8 mouse cellular contexts compared by ENCODE assay signal in genomic region chr13:94710574-94711172, GRCm38 (mm10).
DNase-seq lines count a peak whose midpoint lies in the region; ATAC-seq and TF ChIP-seq lines count a peak whose summit lies in the region.

No protein-coding gene starts in this region.

- no peak for TF ChIP-seq CTCF in lung, postnatal 0 days (IDR thresholded peaks at IDR 0.05)

- H3K36me3 ChIP-seq in lung, postnatal 0 days (ENCODE audit: insufficient read depth, low read length): no peaks in the 10 kb centered on the region
- no peaks in the 10 kb centered on the region for H3K36me3 ChIP-seq in forebrain, embryonic 16.5 days (ENCODE audit: control insufficient read depth, insufficient read depth)
- no peaks in the 10 kb centered on the region for H3K36me3 ChIP-seq in liver, embryonic 13.5 days
- H3K36me3 ChIP-seq in stomach, embryonic 16.5 days (ENCODE audit: control insufficient read depth, insufficient read depth, low read length): no peaks in the 10 kb centered on the region

- peaks cover 70% of the 10 kb centered on the region for H3K27me3 ChIP-seq in lung, postnatal 0 days (replicated peaks; ENCODE audit: insufficient read depth, low read length)
- H3K27me3 ChIP-seq in forebrain, embryonic 16.5 days (replicated peaks; ENCODE audit: control insufficient read depth, insufficient read depth, low read length): peaks cover 60% of the 10 kb centered on the region
- peaks cover 85% of the 10 kb centered on the region for H3K27me3 ChIP-seq in liver, embryonic 13.5 days
- peaks cover 69% of the 10 kb centered on the region for H3K27me3 ChIP-seq in stomach, embryonic 16.5 days (ENCODE audit: control insufficient read depth, insufficient read depth, low read length)

- no peaks in the 10 kb centered on the region for H3K9me3 ChIP-seq in lung, postnatal 0 days (ENCODE audit: low read length)
- H3K9me3 ChIP-seq in forebrain, embryonic 16.5 days (ENCODE audit: control insufficient read depth, low read length): no peaks in the 10 kb centered on the region
- H3K9me3 ChIP-seq in liver, embryonic 13.5 days (replicated peaks): no peaks in the 10 kb centered on the region
- no peaks in the 10 kb centered on the region for H3K9me3 ChIP-seq in stomach, embryonic 16.5 days (replicated peaks; ENCODE audit: control insufficient read depth, low read length)

- no peak for TF ChIP-seq EP300 in lung, postnatal 0 days (IDR thresholded peaks at IDR 0.05)

- peaks cover 5% of the 10 kb centered on the region; the same call in 1 of the 2 replicates for H3K4me1 ChIP-seq in lung, postnatal 0 days (ENCODE audit: insufficient read depth, low read depth, low read length)
- peaks cover 17% of the 10 kb centered on the region for H3K4me1 ChIP-seq in forebrain, embryonic 16.5 days (replicated peaks; ENCODE audit: control insufficient read depth, insufficient read depth, low read length)
- H3K4me1 ChIP-seq in liver, embryonic 13.5 days (replicated peaks): peaks cover 5% of the 10 kb centered on the region; the same call in 1 of the 2 replicates
- H3K4me1 ChIP-seq in stomach, embryonic 16.5 days (ENCODE audit: control insufficient read depth, insufficient read depth, low read length): peaks cover 13% of the 10 kb centered on the region; the same call in 1 of the 2 replicates

- intact Hi-C loops in left cerebral cortex, postnatal 14 days (cut with DNase I): no loop called here

- peak overlapping the region; percentile 25; the same call in 1 of the 2 replicates for H3K4me2 ChIP-seq in lung, postnatal 0 days (replicated peaks; ENCODE audit: low read depth, low read length)
- peak overlapping the region; percentile 46 for H3K4me2 ChIP-seq in forebrain, embryonic 16.5 days (ENCODE audit: low read length)
- peak overlapping the region; percentile 53 for H3K4me2 ChIP-seq in liver, embryonic 13.5 days
- H3K4me2 ChIP-seq in stomach, embryonic 16.5 days (ENCODE audit: low read depth, low read length): peak overlapping the region; percentile 62

- H3K4me3 ChIP-seq in lung, postnatal 0 days (ENCODE audit: low read depth, low read length): peak overlapping the region; percentile 16
- peak overlapping the region; percentile 30 for H3K4me3 ChIP-seq in forebrain, embryonic 16.5 days (replicated peaks; ENCODE audit: low read length)
- peak overlapping the region; percentile 29; the same call in 1 of the 2 replicates for H3K4me3 ChIP-seq in liver, embryonic 13.5 days (replicated peaks)
- H3K4me3 ChIP-seq in stomach, embryonic 16.5 days (replicated peaks; ENCODE audit: low read length): peak overlapping the region; percentile 35

- WGBS in lung, postnatal 0 days: 2% methylated on average over 26 of the region's 26 CpGs
- WGBS in forebrain, embryonic 16.5 days: 1% methylated on average over 26 of the region's 26 CpGs
- WGBS in liver, embryonic 13.5 days (ENCODE audit: insufficient replicate concordance): 3% methylated on average over 26 of the region's 26 CpGs
- WGBS in stomach, embryonic 16.5 days: 3% methylated on average over 26 of the region's 26 CpGs

- DNase-seq in lung, postnatal 0 days (ENCODE audit: low spot score): no peak
- no peak for DNase-seq in lung, postnatal 25 days (ENCODE audit: low spot score)
- no peak for DNase-seq in liver, embryonic 13.5 days
- DNase-seq in left cerebral cortex, postnatal 14 days (ENCODE audit: low spot score in 2 of 2): no peak
- DNase-seq in thymus, postnatal 36 days: no peak
- DNase-seq in MN1 (ENCODE audit: low spot score): no peak

- no peak overlapping the region for H3K27ac ChIP-seq in lung, postnatal 0 days (ENCODE audit: low read length)
- H3K27ac ChIP-seq in forebrain, embryonic 16.5 days (ENCODE audit: low read length): no peak overlapping the region
- H3K27ac ChIP-seq in liver, embryonic 13.5 days: no peak overlapping the region
- no peak overlapping the region for H3K27ac ChIP-seq in stomach, embryonic 16.5 days (ENCODE audit: low read length)

- no peak overlapping the region for H3K9ac ChIP-seq in lung, postnatal 0 days (replicated peaks; ENCODE audit: low read depth)
- H3K9ac ChIP-seq in forebrain, embryonic 16.5 days (replicated peaks; ENCODE audit: low read depth, low read length): no peak overlapping the region
- no peak overlapping the region for H3K9ac ChIP-seq in liver, embryonic 13.5 days
- H3K9ac ChIP-seq in stomach, embryonic 16.5 days (ENCODE audit: low read length): no peak overlapping the region

- ATAC-seq in lung, postnatal 0 days: no peak
- ATAC-seq in forebrain, embryonic 16.5 days: no peak
- no peak for ATAC-seq in liver, embryonic 13.5 days (ENCODE audit: low read depth)
- no peak for ATAC-seq in stomach, embryonic 16.5 days (ENCODE audit: insufficient read depth, low FRiP score)
